Mouse (Mus musculus): ENCODE data around the gene Arl4d. TPM values are rescaled to one million over a fixed set of nuclear protein-coding genes. Genes with fewer than 3 reads are reported as not detected.

Arl4d gene
- total and polyA plus RNA-seq, 2 experiments, result 21.0 to 87.9 TPM

DNA sequence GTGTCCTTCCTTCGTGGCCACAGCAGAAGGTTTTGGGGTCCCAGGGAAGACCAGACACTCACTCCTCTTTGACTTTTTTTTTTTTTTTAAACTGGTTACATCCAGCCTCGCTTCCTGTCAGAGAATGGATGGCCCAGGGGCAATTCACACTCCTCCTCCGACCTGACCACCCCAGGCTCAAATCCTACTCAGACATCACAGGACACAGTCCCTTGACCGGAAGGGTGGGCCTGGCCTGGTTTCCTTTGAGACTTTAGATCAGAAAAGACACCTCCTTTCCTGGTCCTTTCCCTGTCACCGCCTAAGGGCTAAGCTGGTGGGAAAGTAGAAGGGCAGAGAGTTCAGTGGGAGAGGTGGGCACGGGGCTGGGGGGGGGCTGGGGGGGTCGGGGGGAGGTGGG lies 14.6 kb downstream of the Arl4d start:
- TF ChIP-seq POLR2A (IDR thresholded peaks at IDR 0.05; ENCODE audit: extremely low read depth, insufficient read depth, low read length), result no peak
- Histone ChIP-seq H3K27me3 (ENCODE audit: control insufficient read depth, insufficient read depth, low read length) (no peaks in the 10 kb centered on the region), H3K27ac (replicated peaks; ENCODE audit: insufficient read depth, low read depth, low read length) (no peak overlapping the region), H3K4me1 (ENCODE audit: control insufficient read depth, insufficient read depth, low read length) (peaks cover 23% of the 10 kb centered on the region), H3K4me3 (ENCODE audit: insufficient read depth, low read depth, low read length) (no peak overlapping the region), H3K36me3 (ENCODE audit: control insufficient read depth, insufficient read depth, low read length) (no peaks in the 10 kb centered on the region), H3K79me2 (ENCODE audit: control insufficient read depth, insufficient read depth, low read length) (no peaks in the 10 kb centered on the region; the same call in 1 of the 2 replicates), H3K9ac (ENCODE audit: low read depth, low read length) (no peak overlapping the region)
- DNase-seq (ENCODE audit: extremely low read depth, low read depth, low spot score), result no peak
- 63% methylated on average over 7 of the region's 7 CpGs for WGBS

DNA sequence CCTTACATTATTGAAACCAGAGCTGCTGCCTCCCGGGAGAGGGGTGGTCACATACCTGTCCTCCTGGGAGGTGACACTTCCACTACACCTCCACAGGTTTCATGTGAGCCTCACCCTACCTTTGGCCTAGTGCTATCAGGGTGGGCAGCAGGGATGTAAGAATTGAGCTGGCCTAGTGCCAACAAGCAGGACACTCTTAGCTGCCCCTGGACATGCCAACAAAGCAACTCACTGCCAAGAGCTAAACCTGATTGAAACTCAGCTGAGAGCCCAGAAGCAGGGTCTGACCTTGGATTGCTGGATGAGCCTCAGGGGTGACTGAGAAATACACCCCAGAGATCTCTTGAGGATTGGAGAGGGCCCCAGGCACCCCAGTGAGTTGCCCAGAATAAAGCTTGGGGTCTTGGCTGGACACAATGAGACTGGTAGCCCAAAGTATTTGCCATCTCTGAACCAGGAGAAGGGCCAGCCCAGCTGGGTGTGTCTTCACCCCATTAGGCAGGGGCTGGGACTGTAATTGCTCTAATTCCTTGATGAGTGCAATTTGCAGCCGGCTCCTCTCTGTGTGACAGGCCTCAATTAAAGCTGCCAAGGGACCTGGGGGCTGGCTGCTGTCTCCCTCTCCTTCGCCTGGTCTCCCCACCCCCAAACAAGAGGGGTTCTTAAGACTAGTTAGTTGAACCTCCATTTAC lies 15.4 kb downstream of the Arl4d start:
- Histone ChIP-seq H3K36me3 (ENCODE audit: control insufficient read depth, insufficient read depth, low read length) (no peaks in the 10 kb centered on the region), H3K79me2 (ENCODE audit: control insufficient read depth, insufficient read depth, low read length) (no peaks in the 10 kb centered on the region; the same call in 1 of the 2 replicates), H3K27ac (replicated peaks; ENCODE audit: insufficient read depth, low read depth, low read length) (no peak overlapping the region), H3K4me3 (ENCODE audit: insufficient read depth, low read depth, low read length) (no peak overlapping the region), H3K9ac (ENCODE audit: low read depth, low read length) (no peak overlapping the region), H3K27me3 (ENCODE audit: control insufficient read depth, insufficient read depth, low read length) (no peaks in the 10 kb centered on the region), H3K4me1 (ENCODE audit: control insufficient read depth, insufficient read depth, low read length) (peaks cover 16% of the 10 kb centered on the region)
- 85% methylated on average over 3 of the region's 3 CpGs for WGBS
- TF ChIP-seq POLR2A (IDR thresholded peaks at IDR 0.05; ENCODE audit: extremely low read depth, insufficient read depth, low read length) (no peak), CTCF (IDR thresholded peaks at IDR 0.05; ENCODE audit: low read depth, low read length) (no peak)
- no peak for DNase-seq (ENCODE audit: extremely low read depth, low read depth, low spot score)

DNA sequence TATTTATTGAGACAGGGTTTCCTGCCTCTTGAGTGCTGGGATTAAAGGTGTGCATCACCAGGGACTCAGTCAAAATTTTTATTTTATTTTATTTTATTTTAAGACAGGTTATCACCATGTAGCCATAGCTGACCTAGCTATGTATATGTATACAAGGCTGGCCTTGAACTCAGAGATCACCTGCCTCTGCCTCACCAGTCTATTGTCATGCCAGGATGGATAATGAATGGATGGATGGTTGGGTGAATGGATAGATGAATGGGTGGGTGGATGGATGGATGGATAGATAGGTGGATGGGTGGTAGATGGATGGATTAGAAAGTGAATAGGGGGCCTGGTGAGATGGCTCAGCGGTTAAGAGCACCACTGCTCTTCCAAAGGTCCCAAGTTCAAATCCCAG lies 16.6 kb downstream of the Arl4d start:
- TF ChIP-seq CTCF (IDR thresholded peaks at IDR 0.05; ENCODE audit: low read depth, low read length), result no peak
- no peak for TF ChIP-seq POLR2A (IDR thresholded peaks at IDR 0.05; ENCODE audit: extremely low read depth, insufficient read depth, low read length)
- Histone ChIP-seq H3K27ac (replicated peaks; ENCODE audit: insufficient read depth, low read depth, low read length) (no peak overlapping the region), H3K79me2 (ENCODE audit: control insufficient read depth, insufficient read depth, low read length) (no peaks in the 10 kb centered on the region; the same call in 1 of the 2 replicates), H3K4me1 (ENCODE audit: control insufficient read depth, insufficient read depth, low read length) (peaks cover 16% of the 10 kb centered on the region), H3K36me3 (ENCODE audit: control insufficient read depth, insufficient read depth, low read length) (no peaks in the 10 kb centered on the region), H3K9ac (ENCODE audit: low read depth, low read length) (no peak overlapping the region), H3K4me3 (ENCODE audit: insufficient read depth, low read depth, low read length) (no peak overlapping the region), H3K27me3 (ENCODE audit: control insufficient read depth, insufficient read depth, low read length) (no peaks in the 10 kb centered on the region)
- no peak for DNase-seq (ENCODE audit: extremely low read depth, low read depth, low spot score)
- WGBS, result 78% methylated on average over 1 of the region's 1 CpGs

DNA sequence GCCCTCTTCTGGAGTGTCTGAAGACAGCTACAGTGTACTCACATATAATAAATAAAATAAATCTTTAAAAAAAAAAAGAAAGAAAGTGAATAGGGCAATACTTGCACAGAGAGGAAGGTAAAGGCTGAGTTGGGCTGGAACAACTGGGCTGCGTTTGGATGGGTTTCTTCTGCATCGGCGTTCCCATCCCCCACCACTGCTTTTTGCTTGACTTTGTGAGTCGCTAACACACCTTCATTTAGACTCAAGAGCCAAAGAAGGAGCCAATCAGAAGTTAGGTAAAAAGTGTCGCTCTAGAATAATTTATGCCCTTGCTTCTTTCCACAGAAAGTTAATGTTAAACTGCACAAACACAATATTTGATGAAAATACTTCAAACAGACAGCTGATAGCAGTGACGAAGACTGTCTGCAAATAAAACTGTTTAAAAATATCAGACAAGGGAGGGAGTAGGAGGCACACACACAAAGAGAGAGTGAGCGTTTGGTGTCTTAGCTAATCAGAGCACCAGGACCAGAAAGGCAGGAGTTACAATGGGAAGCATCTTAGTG lies 17.1 kb downstream of the Arl4d start:
- Histone ChIP-seq H3K27ac (replicated peaks; ENCODE audit: insufficient read depth, low read depth, low read length) (peak overlapping the region; percentile 96), H3K4me3 (ENCODE audit: insufficient read depth, low read depth, low read length) (peak overlapping the region; percentile 64), H3K27me3 (ENCODE audit: control insufficient read depth, insufficient read depth, low read length) (no peaks in the 10 kb centered on the region), H3K36me3 (ENCODE audit: control insufficient read depth, insufficient read depth, low read length) (no peaks in the 10 kb centered on the region), H3K79me2 (ENCODE audit: control insufficient read depth, insufficient read depth, low read length) (no peaks in the 10 kb centered on the region; the same call in 1 of the 2 replicates), H3K9ac (ENCODE audit: low read depth, low read length) (peak overlapping the region; percentile 88), H3K4me1 (ENCODE audit: control insufficient read depth, insufficient read depth, low read length) (peaks cover 16% of the 10 kb centered on the region)
- TF ChIP-seq POLR2A (IDR thresholded peaks at IDR 0.05; ENCODE audit: extremely low read depth, insufficient read depth, low read length), result no peak
- no peak for TF ChIP-seq CTCF (IDR thresholded peaks at IDR 0.05; ENCODE audit: low read depth, low read length)
- DNase-seq (ENCODE audit: extremely low read depth, low read depth, low spot score), result peak; percentile 95
- WGBS, result 25% methylated on average over 7 of the region's 7 CpGs

DNA sequence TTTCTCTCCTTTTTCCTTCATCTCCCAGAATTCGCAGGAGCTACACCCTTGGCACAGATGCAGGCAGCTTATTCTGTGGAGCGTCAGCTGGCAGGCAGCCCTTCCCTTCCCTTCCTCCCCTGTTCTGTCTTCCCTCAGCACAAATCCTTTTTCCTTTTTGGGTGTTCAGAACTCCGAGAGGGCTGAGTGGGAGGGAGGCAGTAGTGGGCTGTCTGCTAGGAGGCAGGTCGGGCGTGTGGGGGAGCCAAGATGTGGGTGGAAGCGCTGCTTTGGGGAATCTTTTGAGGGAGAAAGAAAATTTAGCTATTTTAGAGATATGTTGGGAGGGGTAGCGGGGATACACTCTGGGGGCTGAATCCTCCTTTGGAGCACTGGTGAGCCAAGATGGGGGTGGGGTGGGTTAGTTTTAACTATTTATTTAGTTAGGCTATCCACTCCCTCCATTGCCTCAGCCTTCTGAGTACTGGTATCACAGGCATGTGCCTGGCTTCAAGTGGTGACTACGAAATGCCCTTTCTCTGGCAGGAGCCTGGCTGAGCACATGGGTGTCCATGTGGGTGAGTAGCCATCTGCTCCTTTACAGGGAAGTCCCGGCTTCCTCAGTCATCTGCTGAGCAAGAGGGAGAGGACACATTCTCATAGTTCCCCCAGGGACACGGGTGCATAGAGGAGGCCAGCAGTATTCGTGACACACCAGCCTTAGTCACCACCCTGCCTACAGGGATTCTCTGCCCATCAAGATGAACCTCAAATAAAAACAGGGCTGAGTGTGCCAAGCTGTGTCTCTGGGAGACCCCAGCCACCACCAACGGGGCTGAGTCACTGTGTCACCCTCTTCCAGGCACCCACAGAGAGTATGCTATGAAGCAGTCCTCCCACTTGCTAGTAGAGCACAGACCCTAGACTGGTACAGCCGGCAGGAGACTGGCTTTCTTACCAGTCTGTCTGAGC lies 22.3 kb downstream of the Arl4d start:
- no peak for DNase-seq (ENCODE audit: extremely low read depth, low read depth, low spot score)
- no peak for TF ChIP-seq CTCF (IDR thresholded peaks at IDR 0.05; ENCODE audit: low read depth, low read length)
- TF ChIP-seq POLR2A (IDR thresholded peaks at IDR 0.05; ENCODE audit: extremely low read depth, insufficient read depth, low read length), result no peak
- H3K9ac ChIP-seq (ENCODE audit: low read depth, low read length), result no peak overlapping the region
- no peak overlapping the region for H3K4me3 ChIP-seq (ENCODE audit: insufficient read depth, low read depth, low read length)
- no peaks in the 10 kb centered on the region for H3K36me3 ChIP-seq (ENCODE audit: control insufficient read depth, insufficient read depth, low read length)
- H3K27me3 ChIP-seq (ENCODE audit: control insufficient read depth, insufficient read depth, low read length), result no peaks in the 10 kb centered on the region
- H3K4me1 ChIP-seq (ENCODE audit: control insufficient read depth, insufficient read depth, low read length), result peaks cover 12% of the 10 kb centered on the region
- WGBS, result 68% methylated on average over 13 of the region's 13 CpGs
- H3K27ac ChIP-seq (replicated peaks; ENCODE audit: insufficient read depth, low read depth, low read length), result no peak overlapping the region
- H3K79me2 ChIP-seq (ENCODE audit: control insufficient read depth, insufficient read depth, low read length), result no peaks in the 10 kb centered on the region; the same call in 1 of the 2 replicates

Data from liver, adult 2 months (tissue).